Mouse (Mus musculus) liver, adult 2 months (tissue): ENCODE measurements around the gene Abhd14a.

Experiments
- CTCF ChIP-seq: fragments of 200-500 bp; IDR thresholded peaks from 2 replicates; pipeline ENCODE4 v1.5.1; 2011; ENCODE audit warnings: low read depth, low read length, control low read depth
- POLR2A ChIP-seq: fragments of 200-500 bp; IDR thresholded peaks from 2 replicates; pipeline ENCODE4 v1.6.1; 2011; ENCODE audit warnings: low read length, control low read depth; ENCODE audit not compliant: insufficient read depth; ENCODE audit errors: extremely low read depth

GRCm38 (mm10) chr9:106463122-106464063 lies 15.9 kb upstream of the Abhd14a start:
- no peak for TF ChIP-seq CTCF
- TF ChIP-seq POLR2A, result no peak
